22 mouse cellular contexts compared by ENCODE assay signal in genomic region chr3:32314746-32315145, GRCm38 (mm10).
"Had no signal": no experiment of that assay in that cellular context is flagged by ENCODE, and none has a peak within 500 bp of the region (broad histone marks: within the 10 kb centered on the region; RNA-seq: fewer than 3 reads in every experiment).

No protein-coding gene starts in this region.

- ATAC-seq: intestine, embryonic 16.5 days had no signal

- H3K4me1 ChIP-seq: limb, embryonic 10.5 days; liver, embryonic 13.5 days; neural tube, embryonic 13.5 days; stomach, embryonic 15.5 days had no signal

- H3K36me3 ChIP-seq: kidney, embryonic 15.5 days; limb, embryonic 10.5 days; limb, embryonic 13.5 days; liver, embryonic 13.5 days; neural tube, embryonic 13.5 days; stomach, embryonic 15.5 days had no signal

- H3K27ac ChIP-seq: kidney, embryonic 15.5 days; limb, embryonic 10.5 days; limb, embryonic 13.5 days; liver, embryonic 13.5 days; neural tube, embryonic 13.5 days; stomach, embryonic 15.5 days had no signal

- DNase-seq: kidney, adult 8-10 months; kidney, postnatal 14 days; kidney, postnatal 4 days; layer of hippocampus, postnatal 36 days; liver, embryonic 13.5 days; lung, adult 2 months; lung, postnatal 14 days; lung, postnatal 4 days; midbrain, embryonic 14.5 days; retina, postnatal 1 day; right cerebral cortex, postnatal 25 days; spleen, adult 18-20 months; thymus, adult 18-20 months; thymus, postnatal 36 days had no signal

- H3K27me3 ChIP-seq: liver, embryonic 13.5 days; stomach, embryonic 15.5 days had no signal

- H3K4me2 ChIP-seq: kidney, embryonic 15.5 days; limb, embryonic 13.5 days; liver, embryonic 13.5 days; midbrain, embryonic 11.5 days; neural tube, embryonic 13.5 days; stomach, embryonic 15.5 days had no signal

- H3K9me3 ChIP-seq: kidney, embryonic 15.5 days; limb, embryonic 10.5 days; limb, embryonic 13.5 days; liver, embryonic 13.5 days; neural tube, embryonic 13.5 days; stomach, embryonic 15.5 days had no signal

- H3K9ac ChIP-seq: kidney, embryonic 15.5 days; limb, embryonic 13.5 days; liver, embryonic 13.5 days; neural tube, embryonic 13.5 days; stomach, embryonic 15.5 days had no signal

- H3K4me3 ChIP-seq: kidney, embryonic 15.5 days; limb, embryonic 10.5 days; limb, embryonic 13.5 days; liver, embryonic 13.5 days; myocyte; neural tube, embryonic 13.5 days; stomach, embryonic 15.5 days had no signal
